Mouse (Mus musculus): ENCODE results near the gene Chrna1.

- no peak for TF ChIP-seq E2F4 (IDR thresholded peaks at IDR 0.05; ENCODE audit: insufficient read depth)
- TF ChIP-seq MAX (IDR thresholded peaks at IDR 0.05; ENCODE audit: low read depth) = no peak
- no peak for TF ChIP-seq POLR2A (IDR thresholded peaks at IDR 0.05; ENCODE audit: insufficient read length, low read depth)
- no peak for TF ChIP-seq MYOG (IDR thresholded peaks at IDR 0.05; ENCODE audit: control insufficient read depth in 1 of 3, insufficient read depth in 1 of 3, insufficient read length in 2 of 3, low read depth in 2 of 3)
- no peak for TF ChIP-seq TCF3 (IDR thresholded peaks at IDR 0.05; ENCODE audit: insufficient read length, low read depth)
- no peak for TF ChIP-seq MYOD1 (IDR thresholded peaks at IDR 0.05; ENCODE audit: control insufficient read depth in 1 of 3, insufficient read length in 2 of 3, low read depth in 2 of 3)
- no peak for TF ChIP-seq CEBPB (IDR thresholded peaks at IDR 0.05; ENCODE audit: insufficient read depth, poor library complexity, severe bottlenecking)
- no peak for TF ChIP-seq TCF12 (IDR thresholded peaks at IDR 0.05; ENCODE audit: insufficient read depth, poor library complexity, severe bottlenecking)
- TF ChIP-seq USF1 (IDR thresholded peaks at IDR 0.05; ENCODE audit: low read depth) = no peak
Observed at GRCm38 (mm10) chr2:73606616-73607015, 26.5 kb upstream of the Chrna1 start.

Measured in myocyte (in vitro differentiated cells).